Mouse (Mus musculus): ENCODE results near the gene Gpr88. TPM values are rescaled to one million over a fixed set of nuclear protein-coding genes. Genes with fewer than 3 reads are reported as not detected.

Gene Gpr88
- 1.7 and 2.0 TPM in 2 replicates for polyA plus RNA-seq (2016; fragmentation: Nextera tagmentation; extraction: Ambion mirVana)

DNA sequence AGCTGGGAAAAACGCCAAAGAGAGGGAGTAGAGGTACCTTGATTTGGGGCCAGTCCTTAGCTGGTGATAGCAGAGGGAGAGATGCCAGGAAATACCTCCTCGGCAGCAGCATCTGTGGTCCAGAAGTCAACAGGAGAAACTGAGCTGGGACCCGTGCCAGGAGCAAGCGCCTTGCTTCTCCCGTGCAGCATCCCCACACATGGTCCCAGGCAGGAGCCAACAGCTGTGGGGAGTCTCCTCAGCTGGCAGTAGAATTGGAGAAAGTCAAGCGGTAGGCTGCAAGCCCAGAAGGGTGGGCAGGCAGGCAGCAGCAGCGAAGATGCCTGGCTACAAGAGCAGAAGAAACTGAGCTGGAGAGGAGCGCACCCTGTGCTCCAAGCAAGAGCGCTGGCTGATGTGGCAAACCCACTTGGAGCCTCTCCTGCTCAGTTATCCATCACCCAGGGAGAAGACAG is at the start of gene Gpr88:
Gene Gpr88 (minus strand): TSS at position 427 of the 455 bp plus-strand sequence.
- under 1% methylated on average over 9 of the region's 9 CpGs for WGBS
- H3K9me3 ChIP-seq (replicated peaks) = no peaks in the 10 kb centered on the region
- peak; percentile 44 for ATAC-seq (ENCODE audit: low FRiP score)
- peaks cover 25% of the 10 kb centered on the region for H3K4me1 ChIP-seq
- peak within 1 kb of the TSS; percentile 44; the same call in 1 of the 2 replicates for H3K27ac ChIP-seq
- peak within 1 kb of the TSS; percentile 61 for H3K4me3 ChIP-seq
- H3K36me3 ChIP-seq = no peaks in the 10 kb centered on the region
- H3K4me2 ChIP-seq (replicated peaks) = peak within 1 kb of the TSS; percentile 100
- peak within 1 kb of the TSS; percentile 74 for H3K9ac ChIP-seq
- peaks cover 53% of the 10 kb centered on the region for H3K27me3 ChIP-seq

DNA sequence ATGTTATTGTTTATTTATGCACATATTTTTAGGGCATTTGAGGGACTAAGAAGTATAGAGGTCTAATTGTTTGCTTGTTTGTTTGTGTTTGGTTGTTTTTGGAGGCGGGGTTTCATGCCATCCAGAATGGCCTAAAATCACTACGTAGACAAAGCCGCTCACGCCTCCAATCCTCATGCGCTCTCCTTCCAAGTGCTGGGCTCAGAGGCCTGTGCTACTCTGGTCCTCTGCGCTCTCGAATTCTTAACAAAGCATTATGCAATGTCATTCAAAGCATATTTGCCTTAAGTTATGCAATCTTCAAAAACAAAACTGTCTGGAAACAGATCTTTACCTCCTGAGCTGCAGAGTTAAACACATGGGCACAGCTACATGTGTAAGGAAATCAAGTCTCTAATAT is 49.3 kb upstream of the Gpr88 start:
- no peak overlapping the region for H3K27ac ChIP-seq
- no peaks in the 10 kb centered on the region for H3K4me1 ChIP-seq
- H3K9me3 ChIP-seq (replicated peaks) = no peaks in the 10 kb centered on the region
- WGBS = 95% methylated on average over 7 of the region's 7 CpGs
- no peak overlapping the region for H3K9ac ChIP-seq
- H3K27me3 ChIP-seq = no peaks in the 10 kb centered on the region
- H3K4me2 ChIP-seq (replicated peaks) = no peak overlapping the region
- ATAC-seq (ENCODE audit: low FRiP score) = no peak
- H3K4me3 ChIP-seq = no peak overlapping the region
- 0 out of 2 replicates have a peak, but pooled peaks cover 11% of the 10 kb centered on the region for H3K36me3 ChIP-seq

DNA sequence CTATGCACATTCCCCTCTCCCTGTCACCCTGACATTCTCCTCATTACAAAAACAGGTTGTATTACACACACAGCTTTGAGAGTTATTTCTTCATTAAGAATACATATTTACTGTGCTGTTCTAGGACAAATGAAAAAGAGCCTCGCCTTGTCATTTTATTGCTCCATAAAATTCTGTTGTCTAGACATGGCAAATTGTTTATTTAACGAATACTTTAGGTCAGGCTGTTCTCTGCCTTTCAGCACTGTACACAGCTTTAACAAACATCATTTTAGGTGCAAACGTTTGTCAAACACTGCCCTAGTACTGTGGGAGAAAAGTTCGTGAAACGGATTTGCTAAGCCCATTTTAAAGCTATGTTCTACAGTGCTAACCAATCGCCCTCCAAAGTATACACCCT is 48.5 kb upstream of the Gpr88 start:
- WGBS = 87% methylated on average over 6 of the region's 6 CpGs

DNA sequence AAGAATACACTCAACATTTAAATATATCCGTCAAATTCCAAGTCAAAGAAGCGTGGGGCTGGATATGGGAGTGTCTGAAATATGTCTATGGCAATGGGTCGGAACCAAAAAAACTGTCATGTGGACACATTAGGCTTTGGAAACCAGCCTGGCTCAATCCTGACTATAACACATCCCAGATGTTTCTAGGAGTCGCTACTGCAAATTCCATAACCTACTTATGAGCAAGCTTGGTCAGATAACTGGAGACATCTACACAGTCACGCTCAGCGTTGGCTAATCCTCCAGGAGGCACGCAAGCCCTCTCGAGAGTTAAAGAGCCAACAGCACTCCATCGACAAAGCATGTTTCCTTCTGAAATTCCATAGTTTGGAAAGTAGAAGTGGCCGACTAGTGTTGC is 45.4 kb upstream of the Gpr88 start:
- no peaks in the 10 kb centered on the region for H3K4me1 ChIP-seq
- ATAC-seq (ENCODE audit: low FRiP score) = no peak
- no peak overlapping the region for H3K9ac ChIP-seq
- peaks cover 28% of the 10 kb centered on the region for H3K36me3 ChIP-seq
- H3K27me3 ChIP-seq = no peaks in the 10 kb centered on the region
- H3K4me3 ChIP-seq = no peak overlapping the region
- no peak overlapping the region for H3K4me2 ChIP-seq (replicated peaks)
- 92% methylated on average over 10 of the region's 10 CpGs for WGBS
- no peaks in the 10 kb centered on the region for H3K9me3 ChIP-seq (replicated peaks)
- H3K27ac ChIP-seq = no peak overlapping the region

More for the DNA sequence above, 48.5 kb upstream of the Gpr88 start:
- Histone ChIP-seq H3K4me2 (replicated peaks) (no peak overlapping the region), H3K9me3 (replicated peaks) (no peaks in the 10 kb centered on the region), H3K27ac (no peak overlapping the region), H3K27me3 (no peaks in the 10 kb centered on the region), H3K4me1 (no peaks in the 10 kb centered on the region), H3K9ac (no peak overlapping the region), H3K4me3 (no peak overlapping the region), H3K36me3 (peaks cover 14% of the 10 kb centered on the region; the same call in 1 of the 2 replicates)
- no peak for ATAC-seq (ENCODE audit: low FRiP score)

DNA sequence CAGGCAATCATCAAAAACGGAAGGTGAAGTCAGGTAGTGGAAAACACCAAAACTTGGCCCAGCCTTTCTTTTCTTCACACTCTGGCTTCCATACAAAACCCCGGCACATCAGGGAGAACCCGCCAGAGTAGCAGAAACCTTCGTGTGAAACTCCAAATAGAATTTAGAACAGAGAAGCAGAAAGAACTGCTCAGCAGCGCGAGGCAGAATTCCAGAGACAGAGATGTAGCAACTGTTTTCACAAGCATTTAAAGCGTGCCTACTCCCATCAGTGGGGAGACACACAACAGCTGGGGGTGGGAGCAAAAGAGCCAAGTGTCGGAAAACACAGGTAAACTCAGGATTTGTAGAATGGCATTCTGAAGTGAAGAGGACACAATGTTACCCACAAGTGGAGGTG is 44.7 kb upstream of the Gpr88 start:
- Histone ChIP-seq H3K9me3 (replicated peaks) (no peaks in the 10 kb centered on the region), H3K4me1 (no peaks in the 10 kb centered on the region), H3K36me3 (peaks cover 33% of the 10 kb centered on the region), H3K4me3 (no peak overlapping the region), H3K27me3 (no peaks in the 10 kb centered on the region), H3K9ac (no peak overlapping the region), H3K4me2 (replicated peaks) (no peak overlapping the region), H3K27ac (no peak overlapping the region)
- ATAC-seq (ENCODE audit: low FRiP score) = no peak
- WGBS = 95% methylated on average over 8 of the region's 8 CpGs

DNA sequence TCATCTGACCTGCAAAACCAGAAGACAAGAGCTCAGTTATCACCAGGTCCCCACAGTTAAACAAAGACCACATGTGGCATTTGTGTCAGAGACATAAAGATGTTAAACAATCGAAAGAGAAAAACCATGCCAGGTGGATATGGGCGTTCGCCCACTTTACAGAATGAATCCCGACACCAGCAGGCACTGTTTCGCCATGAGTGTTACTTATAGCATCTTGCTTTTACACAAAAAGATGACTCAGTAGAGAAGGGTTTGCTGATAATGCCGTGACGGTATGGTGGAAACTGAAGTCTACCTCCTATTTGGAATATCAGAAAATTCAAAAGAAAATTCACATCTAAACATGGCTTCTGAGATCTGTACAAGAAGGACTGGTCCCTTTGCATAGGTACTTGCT is 43.9 kb upstream of the Gpr88 start:
- H3K9me3 ChIP-seq (replicated peaks) = no peaks in the 10 kb centered on the region
- no peak overlapping the region for H3K27ac ChIP-seq
- no peaks in the 10 kb centered on the region for H3K27me3 ChIP-seq
- H3K4me1 ChIP-seq = no peaks in the 10 kb centered on the region
- H3K9ac ChIP-seq = no peak overlapping the region
- H3K4me2 ChIP-seq (replicated peaks) = no peak overlapping the region
- H3K36me3 ChIP-seq = peaks cover 37% of the 10 kb centered on the region
- H3K4me3 ChIP-seq = no peak overlapping the region
- WGBS = 95% methylated on average over 7 of the region's 7 CpGs
- no peak for ATAC-seq (ENCODE audit: low FRiP score)

DNA sequence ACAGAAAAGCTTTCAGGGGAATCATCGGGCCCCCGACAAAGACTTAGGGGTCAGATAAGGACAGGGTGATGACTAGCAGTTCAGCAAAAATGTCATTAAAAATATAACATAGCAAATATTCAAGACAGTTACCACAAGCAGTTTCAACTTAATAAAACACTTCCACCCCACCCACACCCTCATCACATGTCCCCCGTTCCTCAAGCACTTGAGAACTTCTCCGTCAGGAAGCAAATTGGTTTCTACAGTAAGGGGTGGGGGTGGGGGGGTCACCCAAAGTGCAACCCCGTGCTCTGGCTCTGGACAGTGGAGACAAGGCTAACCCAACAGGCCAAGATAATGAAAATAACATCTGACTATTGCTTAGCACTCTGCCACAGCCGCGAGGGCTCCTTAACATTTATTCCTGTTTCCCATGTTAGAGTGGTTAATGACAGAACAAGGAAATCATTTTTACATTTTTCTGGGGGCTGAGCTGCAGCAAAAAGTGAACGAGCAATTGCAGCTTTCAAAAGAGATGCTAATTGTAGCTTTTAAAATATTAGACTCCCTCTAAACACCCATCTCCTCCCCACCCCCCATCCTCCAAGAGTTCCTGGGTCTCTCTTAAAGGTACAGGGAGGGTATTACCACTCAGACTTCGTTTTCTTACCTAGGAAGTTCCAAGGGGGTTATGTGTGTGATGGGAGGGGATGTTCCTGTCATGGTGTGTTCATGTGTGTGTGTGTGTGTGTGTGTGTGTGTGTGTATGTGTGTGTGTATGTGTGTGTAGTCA is 36.9 kb upstream of the Gpr88 start:
- Histone ChIP-seq H3K4me3 (no peak overlapping the region), H3K27ac (no peak overlapping the region), H3K9me3 (replicated peaks) (no peaks in the 10 kb centered on the region), H3K4me1 (no peaks in the 10 kb centered on the region), H3K9ac (no peak overlapping the region), H3K4me2 (replicated peaks) (no peak overlapping the region), H3K27me3 (no peaks in the 10 kb centered on the region), H3K36me3 (peaks cover 33% of the 10 kb centered on the region)
- 89% methylated on average over 9 of the region's 9 CpGs for WGBS
- no peak for ATAC-seq (ENCODE audit: low FRiP score)

DNA sequence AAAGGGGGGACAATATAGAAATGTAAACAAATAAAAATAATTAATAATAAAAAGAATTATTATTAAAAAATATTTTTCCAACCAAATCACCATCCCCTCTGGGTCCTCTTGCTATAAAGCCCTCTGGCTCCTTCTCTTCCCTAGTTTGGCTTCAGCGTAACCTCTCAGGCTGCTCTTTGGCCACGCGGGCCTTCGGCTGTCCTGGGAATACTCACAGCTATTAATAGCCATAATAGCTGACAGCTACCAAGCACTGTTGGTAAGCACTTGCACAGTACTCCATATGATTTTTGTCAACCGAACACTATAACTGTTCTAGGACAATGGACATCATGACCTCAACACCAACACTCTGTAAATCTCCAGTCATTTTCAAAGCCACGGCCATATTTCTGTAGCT is 35.5 kb upstream of the Gpr88 start:
- Histone ChIP-seq H3K9me3 (replicated peaks) (no peaks in the 10 kb centered on the region), H3K27ac (no peak overlapping the region), H3K4me1 (0 out of 2 replicates have a peak, but pooled peaks cover 5% of the 10 kb centered on the region), H3K9ac (no peak overlapping the region), H3K4me3 (no peak overlapping the region), H3K4me2 (replicated peaks) (no peak overlapping the region), H3K27me3 (no peaks in the 10 kb centered on the region), H3K36me3 (peaks cover 25% of the 10 kb centered on the region)
- WGBS = 93% methylated on average over 6 of the region's 6 CpGs
- no peak for ATAC-seq (ENCODE audit: low FRiP score)

DNA sequence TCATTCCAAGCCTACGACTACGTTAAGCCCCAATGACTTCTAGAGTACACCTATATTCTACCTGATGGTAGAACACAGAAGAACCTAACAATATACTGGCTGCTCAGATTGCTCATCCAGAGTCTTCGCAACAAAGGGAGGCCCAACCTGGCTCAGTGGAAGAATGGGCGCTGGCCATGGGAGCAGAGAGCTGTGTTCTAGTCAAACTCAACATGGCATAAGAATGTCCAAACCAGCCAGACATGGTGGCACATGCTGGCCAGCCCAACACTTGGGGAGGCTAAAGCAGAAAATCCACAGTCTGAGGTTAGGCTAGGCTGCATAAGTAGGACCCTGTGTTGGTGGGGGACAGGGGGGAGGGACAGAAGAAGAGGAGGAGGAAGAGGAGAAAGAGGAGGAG is 31.4 kb upstream of the Gpr88 start:
- no peaks in the 10 kb centered on the region for H3K27me3 ChIP-seq
- no peak overlapping the region for H3K9ac ChIP-seq
- H3K36me3 ChIP-seq = 0 out of 2 replicates have a peak, but pooled peaks cover 8% of the 10 kb centered on the region
- H3K4me1 ChIP-seq = 0 out of 2 replicates have a peak, but pooled peaks cover 5% of the 10 kb centered on the region
- H3K9me3 ChIP-seq (replicated peaks) = no peaks in the 10 kb centered on the region
- 87% methylated on average over 4 of the region's 4 CpGs for WGBS
- H3K4me2 ChIP-seq (replicated peaks) = no peak overlapping the region
- H3K4me3 ChIP-seq = no peak overlapping the region
- no peak for ATAC-seq (ENCODE audit: low FRiP score)
- H3K27ac ChIP-seq = no peak overlapping the region

DNA sequence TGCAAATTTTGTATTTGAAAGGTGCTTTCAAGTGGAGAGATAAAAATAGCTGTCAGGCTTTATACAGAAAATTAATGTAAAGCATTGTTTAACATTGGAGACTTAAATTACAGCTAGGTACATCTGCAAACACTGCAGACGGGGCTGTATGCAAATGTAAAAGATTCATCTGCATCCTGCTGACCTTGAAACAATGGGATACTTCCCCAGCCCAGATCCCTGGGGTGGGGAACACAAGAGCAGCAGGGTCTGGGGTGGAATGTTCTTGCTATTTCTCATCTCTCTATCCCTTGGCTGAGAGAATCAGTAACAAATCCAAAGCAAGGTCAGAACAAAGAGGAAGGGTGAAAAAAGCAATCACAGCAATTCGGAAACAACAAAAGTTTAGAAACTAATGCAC is 30.7 kb upstream of the Gpr88 start:
- WGBS = 24% methylated on average over 2 of the region's 2 CpGs
- H3K4me3 ChIP-seq = no peak overlapping the region
- no peaks in the 10 kb centered on the region for H3K9me3 ChIP-seq (replicated peaks)
- peaks cover 7% of the 10 kb centered on the region; the same call in 1 of the 2 replicates for H3K4me1 ChIP-seq
- no peak overlapping the region for H3K9ac ChIP-seq
- H3K36me3 ChIP-seq = 0 out of 2 replicates have a peak, but pooled peaks cover 2% of the 10 kb centered on the region
- peak; percentile 44; the same call in 1 of the 2 replicates for ATAC-seq (ENCODE audit: low FRiP score)
- H3K27ac ChIP-seq = no peak overlapping the region
- H3K4me2 ChIP-seq (replicated peaks) = no peak overlapping the region
- no peaks in the 10 kb centered on the region for H3K27me3 ChIP-seq

DNA sequence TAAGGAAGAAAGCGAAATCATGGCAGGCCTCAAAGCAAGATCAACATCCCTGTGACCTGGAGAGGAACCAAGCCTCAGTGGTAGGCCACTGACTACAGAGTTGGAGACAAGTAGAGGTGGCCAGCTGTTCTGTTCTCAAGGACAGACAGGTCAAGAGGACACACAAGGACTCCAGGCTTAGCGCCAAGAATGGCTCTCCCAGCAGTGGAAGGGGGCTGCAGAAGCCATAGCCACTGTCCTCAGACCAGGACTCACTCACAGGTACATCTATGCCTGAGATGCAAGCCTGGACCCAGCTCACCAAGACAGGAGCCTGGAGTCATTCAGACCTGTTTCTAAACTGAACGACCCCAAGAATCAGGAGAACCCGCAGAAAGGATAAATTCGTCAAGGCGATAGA is 28.4 kb upstream of the Gpr88 start:
- H3K9me3 ChIP-seq (replicated peaks) = no peaks in the 10 kb centered on the region
- no peak overlapping the region for H3K4me2 ChIP-seq (replicated peaks)
- H3K9ac ChIP-seq = no peak overlapping the region
- peaks cover 7% of the 10 kb centered on the region; the same call in 1 of the 2 replicates for H3K4me1 ChIP-seq
- no peak overlapping the region for H3K27ac ChIP-seq
- 93% methylated on average over 6 of the region's 6 CpGs for WGBS
- ATAC-seq (ENCODE audit: low FRiP score) = no peak
- no peaks in the 10 kb centered on the region for H3K27me3 ChIP-seq
- 0 out of 2 replicates have a peak, but pooled peaks cover 2% of the 10 kb centered on the region for H3K36me3 ChIP-seq
- H3K4me3 ChIP-seq = no peak overlapping the region

DNA sequence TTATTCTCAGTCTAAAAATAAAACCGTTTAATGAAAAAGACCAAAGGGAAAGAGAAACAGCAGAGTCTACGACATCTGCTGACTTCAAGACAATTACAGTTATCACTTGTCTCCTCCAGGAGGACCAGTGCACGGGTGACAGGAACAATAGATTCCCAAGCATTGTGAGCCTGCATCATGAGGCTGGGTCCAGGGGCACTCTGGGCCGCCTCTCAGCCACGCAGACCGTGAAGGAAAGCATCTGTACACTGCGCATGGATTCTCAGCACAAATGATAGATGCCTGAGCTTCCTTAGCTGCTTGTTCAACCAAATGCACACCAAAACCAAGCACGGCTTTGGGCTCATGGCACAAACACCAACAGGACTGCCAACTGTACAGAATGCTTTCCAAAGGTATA is 23.8 kb upstream of the Gpr88 start:
- Histone ChIP-seq H3K4me2 (replicated peaks) (no peak overlapping the region), H3K4me1 (peaks cover 3% of the 10 kb centered on the region; the same call in 1 of the 2 replicates), H3K27ac (no peak overlapping the region), H3K4me3 (no peak overlapping the region), H3K9me3 (replicated peaks) (no peaks in the 10 kb centered on the region), H3K27me3 (no peaks in the 10 kb centered on the region), H3K36me3 (peaks cover 3% of the 10 kb centered on the region; the same call in 1 of the 2 replicates), H3K9ac (no peak overlapping the region)
- 76% methylated on average over 8 of the region's 8 CpGs for WGBS
- no peak for ATAC-seq (ENCODE audit: low FRiP score)

DNA sequence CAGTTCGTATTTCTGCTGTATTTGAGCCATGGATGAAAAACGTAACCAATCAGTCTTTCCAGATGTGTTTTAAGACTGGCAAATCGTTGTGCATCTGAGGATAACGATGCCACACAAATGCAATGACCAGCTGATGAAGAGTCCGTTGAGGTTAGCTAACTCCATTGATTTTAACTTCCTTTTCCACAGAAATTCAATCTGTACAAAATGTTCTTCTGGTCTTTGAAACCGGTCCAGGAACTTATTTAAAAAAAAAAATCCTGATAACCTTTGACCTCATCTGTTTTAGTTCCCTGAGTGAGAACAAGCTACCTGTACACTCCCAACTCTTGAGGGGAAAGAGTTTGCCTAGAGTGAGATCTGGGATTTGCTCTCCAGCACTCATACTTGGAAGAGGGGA is 18.4 kb upstream of the Gpr88 start:
- 87% methylated on average over 6 of the region's 6 CpGs for WGBS
- H3K27me3 ChIP-seq = no peaks in the 10 kb centered on the region
- H3K4me1 ChIP-seq = no peaks in the 10 kb centered on the region
- no peak for ATAC-seq (ENCODE audit: low FRiP score)
- no peak overlapping the region for H3K4me2 ChIP-seq (replicated peaks)
- H3K36me3 ChIP-seq = peaks cover 3% of the 10 kb centered on the region; the same call in 1 of the 2 replicates
- no peak overlapping the region for H3K9ac ChIP-seq
- no peak overlapping the region for H3K4me3 ChIP-seq
- no peaks in the 10 kb centered on the region for H3K9me3 ChIP-seq (replicated peaks)
- no peak overlapping the region for H3K27ac ChIP-seq
